Mouse (Mus musculus) pancreas, adult 10 weeks (tissue): ENCODE measurements around the gene Gm9507. TPM values are rescaled to one million over a fixed set of nuclear protein-coding genes. Genes with fewer than 3 reads are reported as not detected.

Experiments used
- polyA plus RNA-seq: library from polyadenylated mRNA; stranded (reverse); fragments of 350-450 nt; fragmentation: Illumina TruSeq; extraction: RNeasy Lipid Tissue Mini Kit (QIAGEN cat#74804); gene quantifications from one replicate; pipeline ENCODE4 v1.2.3, GENCODE M21; 2015; ENCODE audit warnings: low read depth, low replicate concordance; ENCODE audit not compliant: insufficient read depth

Gm9507 gene
- not detected for polyA plus RNA-seq

GRCm38 (mm10) chr10:77811743-77812142 is at the start of gene Gm9507:
TSS of gene Gm9507 (minus strand) at chr10:77811843.

GRCm38 (mm10) chr10:77852559-77852958 is 40.9 kb upstream of the Gm9507 start, which contains the start of gene Gm10318:
TSS of gene Gm10318 (plus strand) at chr10:77852859.

GRCm38 (mm10) chr10:77846503-77846902 is 34.9 kb upstream of the Gm9507 start, which contains the start of gene Gm36176:
TSS of gene Gm36176 (plus strand) at chr10:77846803.

GRCm38 (mm10) chr10:77835647-77836046 is 24.0 kb upstream of the Gm9507 start, which contains the start of gene Krtap10-10:
TSS of gene Krtap10-10 (plus strand) at chr10:77835947.

GRCm38 (mm10) chr10:77826951-77827350 is 15.3 kb upstream of the Gm9507 start, which contains the start of gene Krtap10-4:
TSS of gene Krtap10-4 (minus strand) at chr10:77827095.

GRCm38 (mm10) chr10:77814382-77814781 is 2.7 kb upstream of the Gm9507 start, which contains the start of gene Gm2696:
TSS of gene Gm2696 (plus strand) at chr10:77814682.

GRCm38 (mm10) chr10:77798921-77799508 is 12.6 kb downstream of the Gm9507 start, which contains the start of gene Gm19668:
TSS of gene Gm19668 (minus strand) at chr10:77799133.

GRCm38 (mm10) chr10:77794976-77795375 is 16.7 kb downstream of the Gm9507 start, which contains the start of gene Gm9639:
TSS of gene Gm9639 (minus strand) at chr10:77795076.

GRCm38 (mm10) chr10:77787876-77788275 is 23.8 kb downstream of the Gm9507 start, which contains the start of gene Gm7137:
TSS of gene Gm7137 (minus strand) at chr10:77788200.

GRCm38 (mm10) chr10:77782442-77782841 is 29.2 kb downstream of the Gm9507 start, which contains the start of gene Gm3250:
TSS of gene Gm3250 (minus strand) at chr10:77782542.

GRCm38 (mm10) chr10:77776844-77777243 is 34.8 kb downstream of the Gm9507 start, which contains the start of gene Gm7138:
TSS of gene Gm7138 (minus strand) at chr10:77776944.

GRCm38 (mm10) chr10:77771225-77771624 is 40.4 kb downstream of the Gm9507 start, which contains the start of gene Gm3238:
TSS of gene Gm3238 (minus strand) at chr10:77771325.

Other genes starting within 250 kb of the Gm9507 start
- 43.2 TPM for gene Pttg1ip, start 230.1 kb downstream of the Gm9507 start, polyA plus RNA-seq
- gene Sumo3, start 205.7 kb downstream of the Gm9507 start, polyA plus RNA-seq, result 25.0 TPM
- gene Gm49325, start 205.6 kb downstream of the Gm9507 start, polyA plus RNA-seq, result not detected
- 14.4 TPM for gene Ube2g2, start 189.6 kb downstream of the Gm9507 start, polyA plus RNA-seq
- gene Tspear, start 125.3 kb downstream of the Gm9507 start, polyA plus RNA-seq, result not detected
- not detected for gene Gm19402, start 121.1 kb downstream of the Gm9507 start, polyA plus RNA-seq
- not detected for gene Gm9508, start 114.6 kb downstream of the Gm9507 start, polyA plus RNA-seq
- gene Gm10272, start 105.2 kb downstream of the Gm9507 start, polyA plus RNA-seq, result not detected
- gene Gm10024, start 100.4 kb downstream of the Gm9507 start, polyA plus RNA-seq, result not detected
- not detected for gene Gm10142, start 96.0 kb downstream of the Gm9507 start, polyA plus RNA-seq
- not detected for gene Krtap12-1, start 91.2 kb downstream of the Gm9507 start, polyA plus RNA-seq
- gene Gm10100, start 85.4 kb downstream of the Gm9507 start, polyA plus RNA-seq, result not detected
- not detected for gene Gm18596, start 69.2 kb downstream of the Gm9507 start, polyA plus RNA-seq
- gene Gm9736, start 60.5 kb downstream of the Gm9507 start, polyA plus RNA-seq, result not detected
- not detected for gene Gm3233, start 52.2 kb downstream of the Gm9507 start, polyA plus RNA-seq
- gene Gm3238, start 40.5 kb downstream of the Gm9507 start, polyA plus RNA-seq, result not detected
- not detected for gene Gm7138, start 34.9 kb downstream of the Gm9507 start, polyA plus RNA-seq
- not detected for gene Gm3250, start 29.3 kb downstream of the Gm9507 start, polyA plus RNA-seq
- gene Gm7137, start 23.6 kb downstream of the Gm9507 start, polyA plus RNA-seq, result not detected
- gene Gm9639, start 16.8 kb downstream of the Gm9507 start, polyA plus RNA-seq, result not detected
- gene Gm19668, start 12.7 kb downstream of the Gm9507 start, polyA plus RNA-seq, result not detected
- not detected for gene Gm2696, start 2.8 kb upstream of the Gm9507 start, polyA plus RNA-seq
- gene Krtap10-4, start 15.3 kb upstream of the Gm9507 start, polyA plus RNA-seq, result not detected
- not detected for gene Krtap10-10, start 24.1 kb upstream of the Gm9507 start, polyA plus RNA-seq
- not detected for gene Gm36176, start 35.0 kb upstream of the Gm9507 start, polyA plus RNA-seq
- not detected for gene Gm10318, start 41.0 kb upstream of the Gm9507 start, polyA plus RNA-seq
- not detected for gene Gm3285, start 50.1 kb upstream of the Gm9507 start, polyA plus RNA-seq
- 0.48 TPM for gene Lrrc3, start 90.7 kb upstream of the Gm9507 start, polyA plus RNA-seq
- 1.4 TPM for gene Trpm2, start 158.7 kb upstream of the Gm9507 start, polyA plus RNA-seq
- gene 1810043G02Rik, start 166.7 kb upstream of the Gm9507 start, polyA plus RNA-seq, result 6.9 TPM
- 9.8 TPM for gene Pfkl, start 198.2 kb upstream of the Gm9507 start, polyA plus RNA-seq
- gene Dnmt3l, start 230.1 kb upstream of the Gm9507 start, polyA plus RNA-seq, result not detected
- not detected for gene Aire, start 231.8 kb upstream of the Gm9507 start, polyA plus RNA-seq